Mouse (Mus musculus): ENCODE results near the gene Nt5c2. TPM values are rescaled to one million over a fixed set of nuclear protein-coding genes. Genes with fewer than 3 reads are reported as not detected.

Nt5c2 gene
- polyA plus RNA-seq, 1 experiment from 2014 or later, result 45.3 TPM

- 81% methylated on average over 3 of the region's 3 CpGs for WGBS
Measured at GRCm38 (mm10) chr19:46836085-46836484, 178.9 kb downstream of the Nt5c2 start.

GRCm38 (mm10) chr19:46835339-46835738, 179.6 kb downstream of the Nt5c2 start:
- no peak for DNase-seq (ENCODE audit: low spot score)
- no peaks in the 10 kb centered on the region for H3K9me3 ChIP-seq (ENCODE audit: low read length)
- H3K27me3 ChIP-seq (replicated peaks; ENCODE audit: insufficient read depth, low read length), result no peaks in the 10 kb centered on the region
- no peaks in the 10 kb centered on the region for H3K4me1 ChIP-seq (ENCODE audit: insufficient read depth, low read depth, low read length)
- TF ChIP-seq CTCF (IDR thresholded peaks at IDR 0.05) (no peak), EP300 (IDR thresholded peaks at IDR 0.05) (no peak)
- no peak overlapping the region for H3K9ac ChIP-seq (replicated peaks; ENCODE audit: low read depth)
- WGBS, result 54% methylated on average over 4 of the region's 4 CpGs
- ATAC-seq, result no peak
- no peak overlapping the region for H3K27ac ChIP-seq (ENCODE audit: low read length)
- no peak overlapping the region for H3K4me3 ChIP-seq (ENCODE audit: low read depth, low read length)
- H3K4me2 ChIP-seq (replicated peaks; ENCODE audit: low read depth, low read length), result no peak overlapping the region
- no peaks in the 10 kb centered on the region for H3K36me3 ChIP-seq (ENCODE audit: insufficient read depth, low read length)

More at GRCm38 (mm10) chr19:46836085-46836484, 178.9 kb downstream of the Nt5c2 start:
- Histone ChIP-seq H3K36me3 (ENCODE audit: insufficient read depth, low read length) (no peaks in the 10 kb centered on the region), H3K4me1 (ENCODE audit: insufficient read depth, low read depth, low read length) (no peaks in the 10 kb centered on the region), H3K9ac (replicated peaks; ENCODE audit: low read depth) (no peak overlapping the region), H3K4me3 (ENCODE audit: low read depth, low read length) (no peak overlapping the region), H3K9me3 (ENCODE audit: low read length) (no peaks in the 10 kb centered on the region), H3K27me3 (replicated peaks; ENCODE audit: insufficient read depth, low read length) (no peaks in the 10 kb centered on the region), H3K27ac (ENCODE audit: low read length) (no peak overlapping the region), H3K4me2 (replicated peaks; ENCODE audit: low read depth, low read length) (no peak overlapping the region)
- no peak for DNase-seq (ENCODE audit: low spot score)
- TF ChIP-seq CTCF (IDR thresholded peaks at IDR 0.05) (no peak), EP300 (IDR thresholded peaks at IDR 0.05) (no peak)
- ATAC-seq, result no peak

- no peak overlapping the region for H3K9ac ChIP-seq (replicated peaks; ENCODE audit: low read depth)
- H3K9me3 ChIP-seq (ENCODE audit: low read length), result no peaks in the 10 kb centered on the region
- no peaks in the 10 kb centered on the region for H3K27me3 ChIP-seq (replicated peaks; ENCODE audit: insufficient read depth, low read length)
- no peaks in the 10 kb centered on the region for H3K36me3 ChIP-seq (ENCODE audit: insufficient read depth, low read length)
- WGBS, result 75% methylated on average over 5 of the region's 5 CpGs
- no peak overlapping the region for H3K4me2 ChIP-seq (replicated peaks; ENCODE audit: low read depth, low read length)
- H3K27ac ChIP-seq (ENCODE audit: low read length), result no peak overlapping the region
- DNase-seq (ENCODE audit: low spot score), result no peak
- TF ChIP-seq CTCF (IDR thresholded peaks at IDR 0.05) (no peak), EP300 (IDR thresholded peaks at IDR 0.05) (no peak)
- no peak for ATAC-seq
- no peak overlapping the region for H3K4me3 ChIP-seq (ENCODE audit: low read depth, low read length)
- no peaks in the 10 kb centered on the region for H3K4me1 ChIP-seq (ENCODE audit: insufficient read depth, low read depth, low read length)
Measured at GRCm38 (mm10) chr19:46834301-46834700, 180.7 kb downstream of the Nt5c2 start.

Other genes starting within 250 kb of the Nt5c2 start
- 0.04 and 0.08 TPM in 2 replicates for gene Ina, start 455 bp downstream of the Nt5c2 start, polyA plus RNA-seq (2015; fragmentation: Nextera tagmentation; extraction: Ambion mirVana)
- gene Pcgf6, start 35.8 kb upstream of the Nt5c2 start, polyA plus RNA-seq (2015; fragmentation: Nextera tagmentation; extraction: Ambion mirVana), result 6.8 and 7.5 TPM in 2 replicates
- 2.1 and 2.3 TPM in 2 replicates for gene Taf5, start 52.6 kb upstream of the Nt5c2 start, polyA plus RNA-seq (2015; fragmentation: Nextera tagmentation; extraction: Ambion mirVana)
- 1,028 and 1,084 TPM in 2 replicates for gene Usmg5, start 75.5 kb upstream of the Nt5c2 start, polyA plus RNA-seq (2015; fragmentation: Nextera tagmentation; extraction: Ambion mirVana)
- 4.6 and 5.0 TPM in 2 replicates for gene Pdcd11, start 75.6 kb upstream of the Nt5c2 start, polyA plus RNA-seq (2015; fragmentation: Nextera tagmentation; extraction: Ambion mirVana)
- 7.6 and 8.1 TPM in 2 replicates for gene Calhm2, start 123.1 kb upstream of the Nt5c2 start, polyA plus RNA-seq (2015; fragmentation: Nextera tagmentation; extraction: Ambion mirVana)
- gene Calhm1, start 129.1 kb upstream of the Nt5c2 start, polyA plus RNA-seq (2015; fragmentation: Nextera tagmentation; extraction: Ambion mirVana), result not detected in 2 replicates
- gene Calhm3, start 142.6 kb upstream of the Nt5c2 start, polyA plus RNA-seq (2015; fragmentation: Nextera tagmentation; extraction: Ambion mirVana), result not detected in 2 replicates
- 1.5 and 2.2 TPM in 2 replicates for gene Neurl1a, start 163.7 kb upstream of the Nt5c2 start, polyA plus RNA-seq (2015; fragmentation: Nextera tagmentation; extraction: Ambion mirVana)

All from lung, postnatal 0 days (tissue).